Mouse (Mus musculus) forebrain, postnatal 0 days (tissue): Measurements from ENCODE around the gene Syt3. TPM values are rescaled to one million over a fixed set of nuclear protein-coding genes. Genes with fewer than 3 reads are reported as not detected.
A peak's percentile ranks its signal among the peaks of the same experiment; 100 is the strongest.

Experiments
- ATAC-seq: fragments of 200-750 bp; cut with Nextera tagmentation; 2 replicates; pipeline ENCODE4 v1.8.0; 2017; ENCODE audit warnings: mild to moderate bottlenecking, moderate library complexity
- DNase-seq: peaks from one replicate; pipeline ENCODE4 v3.0.0-alpha.2; 2015
- H3K27ac ChIP-seq: fragments of 300-500 bp; sonication (generic); 2 replicates; pipeline ENCODE4 v1.5.1; 2014; ENCODE audit warnings: low read depth, mild to moderate bottlenecking, antibody characterized with exemption, low read length, moderate library complexity, mixed read lengths
- H3K27me3 ChIP-seq: fragments of 300-500 bp; sonication (generic); 2 replicates; pipeline ENCODE4 v1.6.1; 2014; ENCODE audit warnings: mild to moderate bottlenecking, low read length, mixed read lengths; ENCODE audit not compliant: insufficient read depth
- H3K36me3 ChIP-seq: fragments of 300-500 bp; sonication (generic); 2 replicates; pipeline ENCODE4 v1.6.1; 2014; ENCODE audit warnings: mild to moderate bottlenecking, moderate library complexity; ENCODE audit not compliant: insufficient read depth
- H3K4me1 ChIP-seq: fragments of 300-500 bp; sonication (generic); 2 replicates; pipeline ENCODE4 v1.6.1; 2014; ENCODE audit warnings: antibody characterized with exemption; ENCODE audit not compliant: insufficient read depth
- H3K4me2 ChIP-seq: fragments of 300-500 bp; sonication (generic); 2 replicates; pipeline ENCODE4 v1.6.1; 2014; ENCODE audit warnings: low read depth, mild to moderate bottlenecking, moderate library complexity
- H3K4me3 ChIP-seq: fragments of 300-500 bp; sonication (generic); 2 replicates; pipeline ENCODE4 v1.5.1; 2014; ENCODE audit warnings: low read depth, low read length, mixed read lengths
- H3K9ac ChIP-seq: fragments of 300-500 bp; sonication (generic); 2 replicates; pipeline ENCODE4 v1.6.1; 2014; ENCODE audit warnings: mild to moderate bottlenecking
- H3K9me3 ChIP-seq: fragments of 300-500 bp; sonication (generic); 2 replicates; pipeline ENCODE4 v1.6.1; 2016; ENCODE audit warnings: low read length
- CTCF ChIP-seq: sonication (generic); IDR thresholded peaks from 2 replicates; pipeline ENCODE4 v1.5.1; 2016; ENCODE audit warnings: antibody characterized with exemption, control low read depth, low read depth
- WGBS: fragments of 180-500 bp; shearing (Covaris S2); extraction: QIAGEN DNeasy Blood & Tissue Kit; methylation state at CpG from one replicate; pipeline ENCODE4 v1.1.7; 2014; 5-methylcytosine and 5-hydroxymethylcytosine counted together
- polyA plus RNA-seq: library from polyadenylated mRNA; unstranded; fragments of >200 nt; fragmentation: Nextera tagmentation; extraction: Ambion mirVana; gene quantifications from 2 replicates; pipeline ENCODE4 v1.2.1, GENCODE M21; 2015
- total RNA-seq: library from RNA; depleted of rRNA; stranded (reverse); fragments of >200 nt; gene quantifications from 2 replicates; pipeline ENCODE4 v1.2.3, GENCODE M21; 2014

Gene Syt3
- total and polyA plus RNA-seq, 2 experiments from 2014 or later: 55.0 to 77.2 TPM

GRCm38 (mm10) chr7:44406015-44406355 is 22.1 kb downstream of the Syt3 start:
- no peak for ATAC-seq

GRCm38 (mm10) chr7:44411144-44411543 is 27.2 kb downstream of the Syt3 start:
- Histone ChIP-seq H3K27ac (no peak overlapping the region), H3K4me1 (no peaks in the 10 kb centered on the region), H3K4me2 (no peak overlapping the region), H3K27me3 (no peaks in the 10 kb centered on the region), H3K9me3 (no peaks in the 10 kb centered on the region), H3K36me3 (no peaks in the 10 kb centered on the region), H3K4me3 (no peak overlapping the region), H3K9ac (no peak overlapping the region)
- ATAC-seq (no peak), DNase-seq (no peak)
- TF ChIP-seq CTCF: no peak
- 80% methylated on average over 4 of the region's 4 CpGs for WGBS

More at GRCm38 (mm10) chr7:44406015-44406355, 22.1 kb downstream of the Syt3 start:
- no peak overlapping the region for H3K9ac ChIP-seq
- H3K36me3 ChIP-seq: no peaks in the 10 kb centered on the region
- no peaks in the 10 kb centered on the region for H3K9me3 ChIP-seq
- no peak for TF ChIP-seq CTCF
- DNase-seq: no peak
- no peak overlapping the region for H3K4me2 ChIP-seq
- no peak overlapping the region for H3K27ac ChIP-seq
- WGBS: 1% methylated on average over 5 of the region's 5 CpGs
- no peaks in the 10 kb centered on the region for H3K27me3 ChIP-seq
- no peaks in the 10 kb centered on the region for H3K4me1 ChIP-seq
- no peak overlapping the region for H3K4me3 ChIP-seq

DNA sequence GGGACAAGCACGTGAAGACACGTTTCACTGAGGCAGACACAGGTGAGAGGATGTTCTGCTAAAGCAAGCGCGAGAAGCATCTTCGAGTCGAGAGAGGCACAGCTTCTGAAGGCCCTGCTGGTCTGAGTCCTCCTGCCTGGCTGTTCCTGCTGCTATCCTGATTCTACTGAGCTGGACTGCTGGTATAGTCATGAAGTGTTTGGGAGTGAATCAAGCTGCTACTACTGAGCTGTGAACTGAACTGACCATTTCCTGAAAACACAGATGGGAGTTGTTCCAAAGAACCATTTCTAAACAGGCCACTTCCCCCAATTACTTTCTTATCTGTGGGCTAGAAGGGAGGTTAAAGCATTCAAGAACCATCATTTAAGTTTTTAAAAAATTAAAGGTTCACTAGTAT is 29.4 kb downstream of the Syt3 start:
- Histone ChIP-seq H3K4me2 (no peak overlapping the region), H3K27me3 (no peaks in the 10 kb centered on the region), H3K9ac (no peak overlapping the region), H3K27ac (no peak overlapping the region), H3K4me3 (no peak overlapping the region), H3K9me3 (no peaks in the 10 kb centered on the region), H3K36me3 (no peaks in the 10 kb centered on the region), H3K4me1 (no peaks in the 10 kb centered on the region)
- DNase-seq: no peak
- no peak for ATAC-seq
- WGBS: 84% methylated on average over 6 of the region's 6 CpGs
- no peak for TF ChIP-seq CTCF

DNA sequence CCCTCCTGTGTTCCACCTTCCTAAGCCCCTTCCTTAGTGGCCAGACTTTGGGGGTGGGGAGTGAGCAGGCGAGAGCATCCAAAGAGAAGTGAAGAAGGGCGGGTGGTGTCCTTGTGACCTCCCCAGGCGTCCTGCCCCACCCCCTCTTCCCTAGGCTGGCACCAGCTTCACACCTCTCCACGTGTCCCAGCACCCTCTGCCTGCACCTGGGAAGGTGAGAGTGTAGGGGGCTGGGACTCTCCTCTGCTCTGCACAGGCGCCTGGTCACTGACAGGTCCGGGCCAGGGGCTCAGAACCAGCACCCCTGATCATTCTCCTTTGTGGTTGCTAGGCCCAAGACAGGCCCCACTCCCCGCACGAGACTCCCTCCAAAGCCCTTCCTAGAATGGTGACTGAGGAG is 43.8 kb downstream of the Syt3 start:
- no peaks in the 10 kb centered on the region for H3K9me3 ChIP-seq
- DNase-seq (no peak), ATAC-seq (no peak; the same call in 1 of the 2 replicates)
- no peaks in the 10 kb centered on the region for H3K27me3 ChIP-seq
- H3K4me1 ChIP-seq: peaks cover 15% of the 10 kb centered on the region; the same call in 1 of the 2 replicates
- 8% methylated on average over 8 of the region's 8 CpGs for WGBS
- H3K9ac ChIP-seq: peak overlapping the region; percentile 50
- TF ChIP-seq CTCF: no peak
- peak overlapping the region; percentile 97 for H3K27ac ChIP-seq
- peak overlapping the region; percentile 75 for H3K4me3 ChIP-seq
- H3K36me3 ChIP-seq: no peaks in the 10 kb centered on the region
- H3K4me2 ChIP-seq: peak overlapping the region; percentile 91

- WGBS: under 1% methylated on average over 15 of the region's 38 CpGs
- no peaks in the 10 kb centered on the region for H3K9me3 ChIP-seq
- no peaks in the 10 kb centered on the region for H3K36me3 ChIP-seq
- H3K27me3 ChIP-seq: no peaks in the 10 kb centered on the region
- peaks cover 17% of the 10 kb centered on the region; the same call in 1 of the 2 replicates for H3K4me1 ChIP-seq
- peak overlapping the region; percentile 97 for H3K27ac ChIP-seq
- H3K4me3 ChIP-seq: peak overlapping the region; percentile 75
- DNase-seq (peak; percentile 71), ATAC-seq (peak; percentile 32)
- TF ChIP-seq CTCF: no peak
- H3K9ac ChIP-seq: peak overlapping the region; percentile 97
- H3K4me2 ChIP-seq: peak overlapping the region; percentile 91
Measured at GRCm38 (mm10) chr7:44428171-44428950, 44.5 kb downstream of the Syt3 start.

DNA sequence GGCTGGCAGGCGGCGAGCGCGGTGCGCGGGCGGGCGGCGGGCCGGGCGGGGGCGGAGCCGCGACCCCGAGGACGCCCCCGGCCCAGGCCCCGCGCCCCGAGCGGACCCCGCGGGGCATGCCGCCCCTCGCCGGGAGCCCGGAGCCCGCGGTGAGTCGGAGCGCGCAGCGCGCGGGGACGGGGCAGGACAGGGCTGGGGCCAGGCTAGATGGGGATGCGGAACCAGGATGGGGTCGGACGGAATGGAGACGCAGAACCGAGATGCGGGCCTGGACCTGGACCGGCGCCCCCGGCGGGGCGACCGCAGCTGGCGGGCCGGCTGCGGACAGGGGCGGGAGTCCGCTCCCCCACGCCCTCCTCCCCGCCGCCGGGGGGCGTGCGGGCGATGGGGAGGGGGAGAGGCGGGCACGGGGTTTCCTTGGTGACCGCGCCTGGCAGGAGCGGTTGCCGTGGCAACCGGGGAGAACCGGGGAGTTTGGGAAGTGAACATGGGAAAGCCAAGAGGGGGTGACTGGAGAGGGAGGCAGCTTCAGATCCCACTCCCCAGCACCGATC is 45.1 kb downstream of the Syt3 start, which contains the start of gene Lrrc4b:
Gene Lrrc4b (plus strand): TSS at position 51 of the 554 bp plus-strand sequence.
- Histone ChIP-seq H3K27me3 (no peaks in the 10 kb centered on the region), H3K27ac (peak within 1 kb of the TSS; percentile 97), H3K4me1 (peaks cover 17% of the 10 kb centered on the region; the same call in 1 of the 2 replicates), H3K4me3 (peak within 1 kb of the TSS; percentile 75), H3K9ac (peak within 1 kb of the TSS; percentile 97), H3K9me3 (no peaks in the 10 kb centered on the region), H3K4me2 (peak within 1 kb of the TSS; percentile 91), H3K36me3 (peaks cover under 1% of the 10 kb centered on the region; the same call in 1 of the 2 replicates)
- TF ChIP-seq CTCF: peak; percentile 22; the same call in 1 of the 2 replicates
- peak; percentile 94 for DNase-seq
- ATAC-seq: peak; percentile 73
- 0% methylated on average over 29 of the region's 69 CpGs for WGBS
